Mouse (Mus musculus) inflammation-experienced regulatory T-cells, adult 16 weeks (primary cell): ENCODE measurements around the gene Clrn2. TPM values are rescaled to one million over a fixed set of nuclear protein-coding genes. Genes with fewer than 3 reads are reported as not detected.

Experiments
- polyA plus RNA-seq: library from polyadenylated mRNA; unstranded; fragments of 100-300 nt; shearing (Covaris generic); gene quantifications from one replicate; pipeline ENCODE4 v1.2.1, GENCODE M21; 2017

Gene Clrn2
- polyA plus RNA-seq: not detected

GRCm38 (mm10) chr5:45453451-45453850 lies at the start of gene Clrn2:
Clrn2 (plus strand) TSS chr5:45453751.

GRCm38 (mm10) chr5:45449831-45450716 lies 3.5 kb upstream of the Clrn2 start, which contains the start of gene Qdpr:
Qdpr (minus strand) TSS chr5:45450236.

GRCm38 (mm10) chr5:45493191-45494092 lies 39.9 kb downstream of the Clrn2 start, which contains the start of gene Lap3:
Lap3 (plus strand) TSS chr5:45493374.

Other genes starting within 250 kb of the Clrn2 start
- 110 TPM for gene Qdpr, start 3.5 kb upstream of the Clrn2 start, polyA plus RNA-seq
- gene Lap3, start 39.6 kb downstream of the Clrn2 start, polyA plus RNA-seq: 35.3 TPM
- 309 TPM for gene Med28, start 66.5 kb downstream of the Clrn2 start, polyA plus RNA-seq
- gene Fam184b, start 185.9 kb downstream of the Clrn2 start, polyA plus RNA-seq: 0.06 TPM
- gene Ncapg, start 216.2 kb downstream of the Clrn2 start, polyA plus RNA-seq: 8.1 TPM